Mouse (Mus musculus) liver, postnatal 0 days (tissue): Measurements from ENCODE around the gene Spsb2.

Experiments used
- CTCF ChIP-seq: sonication (generic); IDR thresholded peaks from 2 replicates; pipeline ENCODE4 v1.5.1; 2016; ENCODE audit warnings: antibody characterized with exemption, low read depth
- EP300 ChIP-seq: IDR thresholded peaks from 2 replicates; pipeline ENCODE4 v1.6.1; 2016; ENCODE audit warnings: antibody characterized with exemption, low read depth, mild to moderate bottlenecking

DNA sequence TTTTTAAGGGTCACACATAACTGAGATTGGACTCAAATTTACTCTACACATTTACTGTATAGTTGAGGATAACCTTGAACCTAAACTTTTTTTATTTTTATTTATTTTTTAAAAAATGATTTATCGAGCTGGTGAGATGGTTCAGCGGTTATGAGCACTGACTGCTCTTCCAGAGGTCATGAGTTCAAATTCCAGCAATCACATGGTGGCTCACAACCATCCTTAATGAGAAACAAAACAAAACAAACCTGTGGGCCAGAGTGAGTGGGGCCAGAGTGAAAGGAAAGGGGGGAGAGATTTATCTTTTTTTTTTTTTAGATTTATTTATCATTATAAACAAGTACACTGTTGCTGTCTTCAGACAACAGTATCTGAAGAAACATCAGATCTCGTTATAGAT, 16.6 kb upstream of the Spsb2 start:
- TF ChIP-seq CTCF (no peak), EP300 (no peak)
